Mouse (Mus musculus) megakaryocyte progenitor cell, adult 5-6 weeks (primary cell): ENCODE measurements around the gene Marc2. TPM values are rescaled to one million over a fixed set of nuclear protein-coding genes. Genes with fewer than 3 reads are reported as not detected.
A peak's percentile ranks its signal among the peaks of the same experiment; 100 is the strongest.

ENCODE experiments used
- ATAC-seq: replicated peaks from 2 replicates; pipeline ENCODE4 v1.8.0; 2016; ENCODE audit warnings: mild to moderate bottlenecking, moderate TSS enrichment, inconsistent platforms; ENCODE audit not compliant: poor library complexity
- total RNA-seq, 2 experiments: library from RNA; stranded (forward) in 1 of 2; stranded (reverse) in 1 of 2; fragments of 157-497, 149-512 nt in 1 of 2; fragments of 200-1000 nt in 1 of 2; gene quantifications; 2 replicates each; pipeline versions ENCODE4 v1.2.3 to v1.2.4; 2015 to 2017

Marc2 gene
- total RNA-seq, 2 experiments from 2014 or later: 72.7 to 227 TPM

GRCm38 (mm10) chr1:184810780-184811575 is 35.3 kb downstream of the Marc2 start, which contains the start of gene Marc1:
Marc1 (minus strand) TSS chr1:184811313.
- no peak for ATAC-seq

GRCm38 (mm10) chr1:184809578-184810001 is 36.7 kb downstream of the Marc2 start:
- no peak for ATAC-seq

DNA sequence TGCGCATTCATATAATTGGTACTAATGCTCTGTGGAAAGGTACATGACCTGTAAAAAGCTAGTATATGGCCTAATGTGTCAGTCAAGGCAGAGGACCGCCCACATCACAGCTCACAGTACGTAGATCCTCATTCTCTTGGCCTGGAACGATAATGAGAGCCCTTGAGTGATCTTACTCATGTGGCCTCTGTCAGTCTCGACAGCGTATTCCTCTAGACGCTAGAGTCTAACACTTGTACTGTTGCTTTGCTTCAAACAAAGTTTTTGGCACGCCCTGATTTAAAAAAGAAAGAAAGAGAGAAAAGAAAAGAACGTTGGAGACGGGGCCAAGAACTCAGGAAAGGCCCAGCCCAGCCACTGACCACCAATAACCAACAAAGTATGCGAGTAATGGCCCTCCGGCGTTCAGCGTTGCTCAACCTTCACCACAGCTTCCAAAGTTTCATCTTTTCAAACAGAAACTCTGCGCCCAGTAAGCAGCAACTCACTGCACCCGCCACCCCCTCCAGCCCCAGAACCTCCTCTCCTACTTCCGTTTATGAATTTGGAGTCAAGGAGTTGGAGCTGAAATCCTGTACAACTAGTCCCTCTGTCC is 37.7 kb downstream of the Marc2 start:
- ATAC-seq: peak; percentile 65

- ATAC-seq: peak; percentile 75
These were observed 38.4 kb downstream of the Marc2 start for GRCm38 (mm10) chr1:184807627-184808417.

DNA sequence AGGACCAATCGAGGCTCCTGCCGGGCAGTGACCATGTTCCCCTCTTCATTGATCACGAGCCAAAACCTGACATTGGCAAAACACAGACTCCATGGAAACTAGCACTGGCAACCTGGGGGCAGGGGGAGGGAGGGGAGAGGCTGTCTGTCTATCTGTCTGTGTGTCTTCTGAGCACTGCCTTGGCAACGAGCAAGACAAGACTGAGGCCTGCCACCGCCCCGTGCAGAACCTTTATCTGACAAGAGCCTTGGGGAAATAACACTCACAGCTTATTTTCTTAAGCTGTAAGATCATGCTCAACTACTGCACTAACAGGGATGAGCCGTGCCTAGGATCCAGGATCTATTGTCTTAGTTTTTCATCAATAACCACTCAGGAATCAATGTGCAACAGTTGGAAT is 39.1 kb downstream of the Marc2 start:
- no peak for ATAC-seq

- ATAC-seq: peak; percentile 47
These were observed 40.5 kb downstream of the Marc2 start for GRCm38 (mm10) chr1:184805749-184806148.

- peak; percentile 93 for ATAC-seq
These were observed 52.9 kb downstream of the Marc2 start for GRCm38 (mm10) chr1:184793163-184793876.

DNA sequence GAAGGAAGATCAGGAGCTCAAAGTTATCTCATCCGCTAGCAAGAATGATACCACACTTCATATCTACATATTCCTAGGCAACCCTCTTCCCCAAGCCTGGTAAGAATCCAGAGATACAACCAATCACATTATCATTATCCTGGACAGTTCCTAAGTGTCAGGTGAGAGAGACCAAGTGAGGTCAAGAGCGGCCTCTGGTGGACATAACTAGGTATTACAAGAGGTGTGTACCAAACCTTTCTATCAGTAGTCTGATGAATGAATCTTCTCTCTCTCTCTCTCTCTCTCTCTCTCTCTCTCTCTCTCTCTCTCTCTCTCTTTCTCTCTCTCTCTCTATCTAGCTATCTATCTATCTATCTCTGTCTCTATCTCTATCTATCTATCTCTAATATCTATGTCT is 55.1 kb downstream of the Marc2 start:
- ATAC-seq: peak; percentile 66

- peak; percentile 64 for ATAC-seq
These were observed 59.7 kb downstream of the Marc2 start for GRCm38 (mm10) chr1:184786376-184787151.

- ATAC-seq: peak; percentile 47
These were observed 62.6 kb downstream of the Marc2 start for GRCm38 (mm10) chr1:184783641-184784040.

DNA sequence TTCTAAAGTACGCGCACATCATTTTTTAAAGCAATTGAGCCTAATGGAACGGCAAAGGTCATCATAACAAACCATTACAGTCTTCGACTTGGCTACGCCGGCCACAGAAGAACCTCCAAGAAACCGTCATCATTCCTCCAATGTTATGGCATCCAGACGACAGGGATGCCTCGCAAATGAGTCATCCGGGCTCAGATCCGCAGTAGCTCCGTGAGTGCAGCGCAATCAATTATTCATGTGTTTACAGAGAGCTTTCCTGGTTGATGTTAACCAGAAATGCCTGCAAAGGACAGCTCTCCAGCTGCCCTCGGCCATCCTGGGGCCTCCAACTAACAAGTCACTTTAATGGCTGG is 64.1 kb downstream of the Marc2 start:
- no peak for ATAC-seq

DNA sequence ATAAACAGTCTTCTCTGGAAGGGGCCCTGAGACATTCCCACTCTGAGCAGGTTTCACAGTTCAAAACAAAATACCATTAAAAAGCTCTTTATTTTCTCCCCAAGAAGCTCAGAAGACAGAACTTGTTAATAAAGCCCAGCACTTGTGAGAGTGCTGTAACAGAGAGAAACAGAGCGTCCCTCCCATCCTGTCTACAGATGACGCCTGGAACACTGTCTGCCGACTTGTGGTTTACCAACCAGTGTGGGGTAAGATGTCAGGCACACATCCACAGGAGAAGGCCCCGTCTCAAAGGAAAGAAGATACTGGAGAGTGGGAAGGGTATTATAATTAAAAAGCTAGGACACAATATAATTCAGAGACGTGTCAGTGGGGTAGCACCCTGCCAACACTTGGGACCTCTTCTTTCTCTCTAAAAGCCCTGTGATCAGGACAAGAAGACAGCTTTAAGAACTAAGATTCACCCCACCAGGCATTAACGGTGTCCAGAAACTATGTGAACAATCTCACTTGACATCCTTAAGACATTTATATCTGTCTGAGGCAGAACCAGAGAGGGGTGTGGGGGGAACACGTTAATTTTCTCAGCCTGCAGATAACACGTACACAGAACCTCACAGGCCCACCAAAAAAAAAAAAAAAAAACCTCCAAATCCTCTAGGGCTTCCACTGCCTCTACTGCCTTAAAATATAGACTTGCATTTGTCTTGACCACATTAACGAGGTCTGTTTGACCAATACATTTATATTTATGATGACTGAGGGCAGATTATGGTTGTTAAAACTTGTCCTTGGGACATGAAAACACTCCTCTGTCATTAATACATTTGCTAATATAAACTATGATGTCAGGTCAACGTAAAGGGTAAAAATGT is 64.7 kb downstream of the Marc2 start:
- ATAC-seq: peak; percentile 75

GRCm38 (mm10) chr1:184778157-184778556 is 68.1 kb downstream of the Marc2 start:
- ATAC-seq: no peak

- no peak for ATAC-seq
These were observed 69.0 kb downstream of the Marc2 start for GRCm38 (mm10) chr1:184777061-184777795.

DNA sequence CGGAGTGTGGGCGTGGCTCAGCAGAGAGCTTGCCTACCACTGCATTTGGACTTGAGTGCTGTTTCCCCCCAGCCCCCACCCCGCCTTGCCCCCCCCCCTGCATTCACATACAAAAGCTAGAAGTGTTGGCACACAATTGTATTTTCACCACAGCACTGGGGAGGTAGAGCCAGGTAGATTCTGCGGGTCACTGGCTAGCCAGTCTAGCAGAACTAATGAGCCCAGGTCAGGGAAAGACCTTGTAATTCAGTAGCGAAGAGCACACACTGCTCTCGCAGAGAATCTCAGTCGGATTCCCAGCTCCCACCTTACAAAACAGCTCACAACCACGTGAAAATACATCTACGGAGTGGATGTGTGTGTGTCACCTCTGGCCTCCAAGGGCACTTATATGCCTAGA is 71.0 kb downstream of the Marc2 start:
- no peak for ATAC-seq

DNA sequence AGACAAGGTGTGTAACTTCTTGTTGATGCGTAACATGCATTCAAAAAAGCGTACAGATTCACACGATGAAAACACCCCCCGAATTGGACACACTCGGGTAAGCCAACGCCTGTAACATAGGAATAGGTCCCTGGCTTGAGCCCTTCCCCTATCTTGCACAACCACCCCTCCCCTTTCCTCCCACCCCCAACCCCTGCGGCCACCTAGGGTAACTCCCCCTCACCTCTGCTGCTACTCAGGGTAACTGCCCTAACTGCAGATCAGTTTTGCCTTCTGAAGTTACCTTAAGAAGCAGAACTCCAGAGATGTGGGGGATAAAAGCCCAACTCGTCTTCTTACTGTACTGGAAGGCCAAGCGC is 74.4 kb downstream of the Marc2 start:
- ATAC-seq: peak; percentile 12; the same call in 1 of the 2 replicates

DNA sequence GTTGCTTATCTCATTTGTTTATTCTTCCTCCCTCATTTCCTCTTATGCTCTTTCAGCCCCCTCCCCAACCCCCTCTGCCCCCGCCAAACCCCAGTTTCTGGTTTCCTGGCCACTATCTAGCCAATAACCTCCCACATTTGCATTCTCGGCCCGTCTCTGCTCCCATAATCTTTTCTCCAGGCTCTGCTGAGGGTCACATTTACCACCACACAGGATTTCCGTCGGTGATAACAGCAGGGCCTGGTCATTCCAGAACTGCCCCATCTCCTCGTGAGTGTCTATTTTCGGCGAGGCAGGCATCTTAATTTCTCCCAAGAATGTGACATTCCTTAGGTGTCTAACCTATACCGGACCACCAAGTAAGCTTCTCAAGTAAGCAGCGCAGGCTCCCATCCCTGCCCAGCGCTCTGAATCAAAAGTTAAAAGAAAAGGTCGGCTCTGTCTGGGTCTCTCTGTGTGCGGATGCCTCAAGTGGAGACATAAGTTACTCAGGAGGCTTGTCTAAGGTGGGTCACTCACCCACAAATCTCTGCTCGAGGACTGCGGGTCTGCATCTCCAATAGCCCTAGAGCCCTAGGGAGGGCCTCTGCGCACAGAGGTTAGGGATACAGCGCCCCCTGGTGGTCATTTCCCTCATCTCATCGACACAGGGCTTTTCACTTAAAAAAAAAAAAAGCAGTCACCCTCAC is 74.9 kb downstream of the Marc2 start:
- peak; percentile 83 for ATAC-seq

GRCm38 (mm10) chr1:184763866-184764265 is 82.4 kb downstream of the Marc2 start:
- no peak for ATAC-seq
